1 mouse cellular context compared by ENCODE assay signal in the genomic region with DNA sequence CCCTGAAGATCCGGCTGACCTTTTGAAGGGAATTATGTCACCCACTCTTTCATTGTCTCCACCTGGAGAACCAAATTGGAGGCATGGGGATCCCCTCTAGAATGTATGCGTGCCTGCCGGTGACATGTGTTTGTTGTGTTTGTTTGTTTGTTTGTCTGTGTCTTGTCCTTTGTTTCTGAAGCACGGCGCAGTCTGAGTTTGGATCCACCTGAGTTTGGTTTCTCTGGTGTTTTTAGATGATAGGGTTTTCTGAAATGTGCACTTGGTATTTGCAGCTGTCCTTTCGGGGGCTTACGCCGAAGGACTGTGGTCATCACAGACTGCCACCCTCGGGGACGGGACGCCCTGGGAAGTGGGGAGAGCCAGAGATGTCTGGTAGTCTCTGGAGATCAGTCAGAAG.
TF ChIP-seq lines count a peak whose summit lies in the region.

No protein-coding gene starts in this region.

TF ChIP-seq in myocyte, 11 proteins besides CTCF, POLR2A, EP300 and RAD21:
- TF ChIP-seq E2F4 (IDR thresholded peaks at IDR 0.05; ENCODE audit: insufficient read depth) (no peak), MYOG (IDR thresholded peaks at IDR 0.05; ENCODE audit: control insufficient read depth in 1 of 3, insufficient read depth in 1 of 3, insufficient read length in 2 of 3, low read depth in 2 of 3) (peak in 1 of 3 experiments; percentile 27)
